Mouse (Mus musculus) layer of hippocampus, adult 9-11 months (tissue): ENCODE data around the gene Galnt7.
A peak's percentile ranks its signal among the peaks of the same experiment; 100 is the strongest.

ENCODE experiments used
- DNase-seq: peaks from one replicate; pipeline ENCODE4 v3.0.0; 2022

Galnt7 gene

DNA sequence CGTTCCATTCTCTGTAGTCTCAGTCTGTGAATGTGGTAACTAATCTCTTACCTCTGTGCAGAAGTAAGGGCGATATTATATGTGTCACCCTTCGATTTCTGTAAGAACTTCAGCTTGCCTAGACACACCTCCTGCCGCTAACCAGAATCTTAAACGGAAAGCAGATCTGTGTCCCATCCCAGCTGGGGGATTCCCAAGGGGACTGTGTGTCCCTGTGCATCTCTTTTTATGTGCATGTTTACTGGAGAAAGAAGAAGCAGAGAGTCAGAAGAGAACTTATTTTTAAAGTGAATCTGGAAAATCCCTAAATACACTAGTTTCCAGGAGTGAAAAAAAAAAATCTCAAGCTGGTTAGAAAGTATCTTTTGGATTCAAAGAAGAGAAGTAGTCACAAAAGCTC lies 75.5 kb downstream of the Galnt7 start:
- no peak for DNase-seq

DNA sequence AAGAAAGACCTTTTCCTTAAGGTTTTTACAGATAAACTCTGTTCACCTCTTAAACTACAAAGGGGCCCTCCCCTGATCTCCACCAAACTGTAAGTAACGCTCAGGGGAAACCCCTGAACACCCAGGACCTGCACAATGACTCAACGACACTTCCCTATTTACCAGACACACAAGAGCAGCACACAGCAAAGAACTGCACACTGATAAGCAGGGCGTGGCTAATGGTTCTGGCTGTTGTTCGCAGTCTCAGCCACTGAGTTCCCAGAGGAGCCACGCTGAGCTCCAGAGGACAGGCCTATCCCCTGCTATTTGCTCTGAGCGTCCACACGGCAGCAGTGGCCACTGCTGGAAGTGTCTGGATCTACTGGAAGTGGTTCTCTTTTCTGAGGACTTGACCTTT lies 76.6 kb downstream of the Galnt7 start:
- no peak for DNase-seq

DNA sequence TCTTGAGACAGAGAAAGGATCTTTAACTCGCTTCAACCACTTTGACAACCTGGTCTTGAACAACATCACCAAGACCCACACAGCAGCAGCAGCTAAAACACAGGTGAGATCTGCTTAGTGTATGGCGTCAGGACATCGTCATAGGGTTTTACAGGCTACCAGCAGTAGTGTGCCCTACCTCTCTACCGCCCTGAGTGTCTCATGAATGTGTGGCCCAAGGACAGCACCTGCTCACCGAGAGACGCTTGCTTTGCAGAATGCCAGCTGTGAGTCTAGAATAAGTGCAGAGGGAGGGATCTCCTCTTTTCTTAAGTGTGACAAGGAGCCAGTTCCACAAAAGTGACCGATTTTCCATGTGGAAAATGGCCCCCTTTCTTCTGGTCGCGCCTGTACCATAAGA lies 77.5 kb downstream of the Galnt7 start:
- DNase-seq = no peak

- DNase-seq = peak; percentile 60
Observed at GRCm38 (mm10) chr8:57574398-57574797, 78.4 kb downstream of the Galnt7 start.

- no peak for DNase-seq
Observed at GRCm38 (mm10) chr8:57573844-57574243, 79.0 kb downstream of the Galnt7 start.

GRCm38 (mm10) chr8:57569886-57570285 lies 82.9 kb downstream of the Galnt7 start:
- no peak for DNase-seq

DNA sequence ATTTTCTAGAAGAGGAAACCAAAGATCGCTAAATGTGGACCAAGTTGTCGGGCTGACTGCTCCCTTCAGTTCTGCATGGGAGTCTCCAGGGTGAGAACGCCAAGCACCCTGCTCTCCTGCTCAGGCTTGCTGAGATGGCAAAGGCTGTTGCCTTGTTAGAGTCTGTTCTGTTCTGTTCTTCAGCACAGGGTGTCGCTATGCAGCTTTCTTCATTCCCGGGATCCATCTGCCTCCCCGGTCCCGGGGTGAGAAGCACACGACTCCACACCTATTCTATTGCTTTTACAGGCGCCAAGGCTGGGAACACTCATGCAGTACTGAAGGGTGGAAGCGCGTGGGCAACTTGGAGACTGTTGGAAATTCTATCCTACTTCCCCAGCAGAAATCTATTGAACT lies 83.4 kb downstream of the Galnt7 start:
- no peak for DNase-seq

- DNase-seq = no peak
Observed at GRCm38 (mm10) chr8:57568633-57569399, 84.0 kb downstream of the Galnt7 start.

GRCm38 (mm10) chr8:57567998-57568397 lies 84.8 kb downstream of the Galnt7 start:
- no peak for DNase-seq

GRCm38 (mm10) chr8:57565039-57565438 lies 87.8 kb downstream of the Galnt7 start:
- DNase-seq = no peak

- peak; percentile 51 for DNase-seq
Observed at GRCm38 (mm10) chr8:57563726-57564125, 89.1 kb downstream of the Galnt7 start.

DNA sequence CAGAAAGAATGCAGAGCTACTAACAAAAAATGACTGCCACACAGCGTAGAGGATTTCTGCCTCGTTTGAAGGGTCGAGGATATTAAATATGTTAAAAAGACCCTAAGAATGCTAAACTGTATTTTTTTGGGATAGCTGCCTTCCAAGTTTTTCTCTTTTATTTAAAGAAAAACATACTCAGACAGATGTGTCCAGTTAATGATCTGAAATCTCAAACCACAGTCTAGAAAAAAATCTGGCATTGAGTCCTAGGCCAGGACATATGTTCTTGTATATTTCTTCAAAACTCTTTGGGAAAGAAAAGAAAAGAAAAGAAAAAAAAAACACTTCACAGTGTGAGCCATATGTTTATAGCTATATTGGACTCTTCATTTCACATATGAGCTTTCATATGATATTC lies 90.1 kb downstream of the Galnt7 start:
- DNase-seq = no peak

DNA sequence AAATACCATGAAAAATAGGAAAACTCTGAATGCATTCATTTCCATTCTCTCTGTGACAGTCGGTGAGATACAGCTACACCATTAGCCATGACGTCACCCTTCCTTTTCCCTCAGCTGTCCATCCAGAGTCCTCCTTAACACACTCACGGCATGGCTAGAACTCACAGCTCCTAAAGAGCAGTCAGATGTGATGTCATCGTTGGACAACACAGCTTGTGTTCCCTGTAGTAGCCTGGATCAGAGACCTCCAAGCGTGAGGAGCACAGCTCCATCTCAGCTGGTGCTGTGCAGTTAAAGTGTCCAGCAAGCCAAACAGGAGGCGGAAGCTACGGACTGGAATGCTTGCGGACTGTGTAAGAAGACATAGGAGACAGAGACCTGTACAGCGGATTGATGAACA lies 91.9 kb downstream of the Galnt7 start:
- no peak for DNase-seq

DNA sequence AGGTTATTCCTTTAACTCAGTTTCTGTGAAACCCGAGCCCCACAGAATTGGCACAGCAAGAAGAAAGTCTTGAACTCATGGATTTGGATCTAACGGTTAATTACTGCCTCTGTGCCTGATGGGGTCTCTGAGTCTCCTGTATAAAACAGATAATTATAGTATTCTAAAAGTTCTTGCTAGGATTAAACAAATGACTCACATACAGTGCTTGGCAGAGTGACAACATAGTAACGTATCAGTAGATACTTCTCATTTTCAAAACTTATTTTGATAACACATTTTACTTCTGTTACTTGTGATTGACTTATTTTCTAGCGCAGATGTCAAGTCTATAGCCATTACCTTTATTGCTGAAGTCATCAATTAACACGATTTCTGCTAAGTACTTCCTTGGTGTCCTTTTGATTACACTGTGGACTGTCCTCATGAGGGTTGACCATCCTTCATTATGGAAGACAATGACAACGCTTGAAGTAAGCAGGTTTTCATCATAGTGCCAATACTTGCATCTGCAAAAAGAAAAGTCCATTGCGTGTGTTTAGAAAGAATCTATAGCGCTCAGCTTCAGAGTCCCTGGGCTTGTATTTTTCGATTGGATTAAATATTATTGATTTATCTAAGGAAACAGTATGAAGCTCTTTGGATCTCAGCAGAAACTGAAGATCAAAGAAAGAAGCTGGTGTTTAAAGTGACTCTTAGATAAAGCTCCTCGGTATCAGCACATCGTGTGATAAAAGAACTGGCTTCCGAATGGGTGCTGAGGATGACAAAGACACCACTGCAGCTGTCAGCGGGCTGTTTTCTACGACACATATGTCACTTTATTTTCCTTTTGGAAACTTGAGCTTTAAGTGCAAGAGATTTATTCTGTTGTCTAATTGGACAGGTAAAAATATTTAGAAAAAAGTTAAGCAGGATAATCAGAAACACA lies 100.5 kb downstream of the Galnt7 start:
- no peak for DNase-seq

DNA sequence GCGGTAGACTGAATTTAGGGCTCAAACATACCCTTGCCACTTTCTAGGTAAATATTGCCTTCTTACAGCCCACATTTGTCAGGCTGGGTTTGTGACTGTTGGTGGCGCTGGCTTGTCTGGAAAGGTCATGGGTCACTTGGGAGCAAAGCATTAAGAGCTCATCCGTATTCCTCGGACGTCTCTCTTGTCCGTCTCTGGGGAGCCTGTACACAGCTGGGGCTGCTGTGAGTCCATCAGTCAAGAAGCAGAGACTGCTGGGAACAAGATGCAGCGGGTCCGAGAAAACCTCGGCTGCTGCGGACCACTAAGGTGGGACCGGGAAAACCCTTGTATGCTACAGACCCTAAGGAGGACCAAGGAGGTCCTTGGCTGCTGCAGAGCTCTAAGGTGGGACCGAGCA lies 105.3 kb downstream of the Galnt7 start:
- DNase-seq = no peak

DNA sequence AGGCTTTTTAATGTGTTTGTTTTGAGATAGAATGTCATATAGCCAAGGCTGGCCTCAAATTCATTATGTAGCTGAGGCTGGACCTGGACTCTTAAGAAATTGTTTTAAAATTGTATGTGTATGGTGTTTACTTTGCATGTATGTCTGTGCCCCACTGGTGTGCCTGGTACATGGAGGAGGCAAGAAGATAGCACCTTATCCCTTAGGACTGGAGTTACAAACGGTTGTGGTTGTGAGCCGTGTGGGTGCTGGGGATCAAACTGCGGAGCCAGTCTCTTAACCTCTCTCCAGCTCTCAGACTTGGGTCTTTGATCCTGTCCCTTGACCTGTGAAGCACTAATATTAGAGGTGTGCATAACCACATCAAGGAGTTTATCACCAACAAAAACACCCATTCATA lies 106.0 kb downstream of the Galnt7 start:
- no peak for DNase-seq

DNA sequence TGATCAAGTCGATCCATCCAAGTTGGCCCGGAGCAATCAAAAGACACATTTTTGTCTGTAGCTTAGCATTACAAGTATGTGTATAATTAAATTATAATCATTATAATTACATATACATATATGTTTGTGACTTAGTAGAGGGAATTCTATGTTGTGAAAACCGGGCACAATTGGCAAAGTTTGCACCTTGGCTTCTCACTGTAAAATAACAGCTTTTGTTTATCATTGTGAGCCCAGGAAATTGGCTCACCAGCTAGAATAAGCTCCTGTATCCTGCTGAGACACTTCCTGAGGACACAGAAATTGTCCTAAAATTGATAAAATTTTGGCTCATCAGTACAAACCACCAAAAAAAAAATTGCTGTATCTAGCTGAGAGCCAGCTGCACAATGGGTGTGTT lies 106.4 kb downstream of the Galnt7 start:
- DNase-seq = no peak

GRCm38 (mm10) chr8:57541405-57541804 lies 111.4 kb downstream of the Galnt7 start:
- DNase-seq = peak; percentile 24

- DNase-seq = no peak
Observed at GRCm38 (mm10) chr8:57540951-57541350, 111.9 kb downstream of the Galnt7 start.

DNA sequence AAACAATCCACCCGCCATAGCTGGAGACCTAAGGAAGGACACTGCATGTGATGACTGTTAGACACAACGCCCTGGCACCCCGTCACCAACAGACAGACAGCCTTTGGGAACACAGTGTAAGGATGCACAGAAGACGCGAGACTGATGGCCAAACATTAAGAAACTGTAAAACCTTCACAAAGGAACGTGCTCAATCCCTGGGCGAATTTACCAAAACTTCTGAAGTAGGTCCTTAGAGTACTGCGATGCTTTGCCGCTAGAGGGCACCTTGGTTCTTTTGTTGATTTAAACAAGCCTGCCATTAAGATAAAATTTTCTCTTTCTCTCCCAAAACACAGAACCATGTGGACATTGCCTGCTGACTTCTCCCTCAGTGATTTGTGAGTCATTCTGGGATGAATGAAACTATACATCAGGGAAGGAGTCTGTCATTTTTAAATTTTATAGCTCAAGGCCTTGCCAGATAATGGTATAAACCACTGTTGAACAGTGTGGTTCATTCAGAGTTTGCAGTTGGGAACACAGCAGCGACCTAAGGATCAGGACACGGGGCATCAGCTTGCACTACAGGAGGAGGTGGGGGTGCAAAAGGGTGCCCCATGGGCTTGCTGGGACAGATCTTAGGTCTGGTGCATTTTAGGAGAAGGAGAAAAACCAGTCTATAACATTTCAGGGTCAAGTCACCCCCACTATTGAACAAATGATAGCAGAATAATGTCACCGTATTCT lies 112.6 kb downstream of the Galnt7 start:
- DNase-seq = peak; percentile 67

DNA sequence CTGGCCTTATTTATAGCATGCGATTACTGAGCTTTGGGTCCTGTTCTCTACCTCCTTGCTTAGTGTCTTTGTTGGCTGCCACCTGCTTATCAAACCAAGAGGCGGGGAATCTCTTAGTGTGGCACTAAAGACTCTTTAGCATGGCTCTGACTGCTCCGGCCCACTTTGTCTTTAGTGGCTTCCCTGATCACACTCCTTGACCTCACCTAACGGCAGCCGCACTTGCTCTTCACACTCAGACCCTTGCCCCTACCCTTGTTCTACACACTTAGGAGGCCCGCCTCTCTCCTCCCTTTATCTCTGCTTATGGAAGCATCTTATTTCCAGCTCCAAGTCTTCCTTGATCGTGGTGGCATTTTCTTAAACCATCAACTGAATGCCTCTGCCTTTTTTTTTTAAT lies 114.2 kb downstream of the Galnt7 start:
- no peak for DNase-seq

DNA sequence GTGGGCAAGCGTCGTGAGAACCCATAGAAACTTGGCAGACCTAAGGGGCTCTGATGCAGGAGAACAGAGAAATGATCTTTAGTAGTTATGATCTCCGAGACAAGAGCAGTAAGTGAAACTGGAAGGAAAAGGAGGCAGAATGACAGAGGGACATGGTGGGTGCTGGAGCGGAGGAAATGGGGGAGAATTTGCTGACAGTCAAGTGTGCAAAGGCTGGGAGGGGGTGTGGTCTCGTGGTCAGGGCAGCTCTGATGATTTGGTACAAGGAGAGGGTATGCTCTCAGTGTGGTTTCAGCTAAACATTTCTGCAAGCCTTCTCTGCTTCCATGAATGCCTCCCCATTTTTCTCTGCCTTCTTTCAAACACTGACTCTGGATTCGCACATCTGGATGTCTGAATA lies 116.7 kb downstream of the Galnt7 start:
- DNase-seq = no peak

GRCm38 (mm10) chr8:57534495-57534894 lies 118.3 kb downstream of the Galnt7 start:
- no peak for DNase-seq
